Mouse (Mus musculus) right cerebral cortex, adult 18-20 months (tissue): ENCODE measurements around the gene Tmem191c.

ENCODE experiments used
- DNase-seq: peaks from one replicate; pipeline ENCODE4 v3.0.0; 2022; ENCODE audit warnings: mixed read lengths

The Tmem191c gene

GRCm38 (mm10) chr16:17267937-17268336 is 7.9 kb upstream of the Tmem191c start:
- DNase-seq: no peak

- DNase-seq: no peak
Observed at GRCm38 (mm10) chr16:17269872-17270271, 6.0 kb upstream of the Tmem191c start.

- DNase-seq: no peak
Observed at GRCm38 (mm10) chr16:17271124-17271523, 4.8 kb upstream of the Tmem191c start.

- DNase-seq: no peak
Observed at GRCm38 (mm10) chr16:17271856-17272255, 4.0 kb upstream of the Tmem191c start.

- DNase-seq: peak; percentile 95
Observed at GRCm38 (mm10) chr16:17276164-17277151, 581 bp downstream of the Tmem191c start.

GRCm38 (mm10) chr16:17277342-17278211 is 1.7 kb downstream of the Tmem191c start:
- DNase-seq: peak; percentile 83

- no peak for DNase-seq
Observed at GRCm38 (mm10) chr16:17280471-17280870, 4.6 kb downstream of the Tmem191c start.

- DNase-seq: no peak
Observed at GRCm38 (mm10) chr16:17283151-17283550, 7.3 kb downstream of the Tmem191c start.

- DNase-seq: no peak
Observed at GRCm38 (mm10) chr16:17287103-17287502, 11.2 kb downstream of the Tmem191c start.

GRCm38 (mm10) chr16:17291016-17291415 is 15.1 kb downstream of the Tmem191c start:
- no peak for DNase-seq

- DNase-seq: no peak
Observed at GRCm38 (mm10) chr16:17292751-17293150, 16.9 kb downstream of the Tmem191c start.

GRCm38 (mm10) chr16:17300818-17301217 is 24.9 kb downstream of the Tmem191c start:
- no peak for DNase-seq

- no peak for DNase-seq
Observed at GRCm38 (mm10) chr16:17303521-17304245, 27.8 kb downstream of the Tmem191c start.

GRCm38 (mm10) chr16:17307461-17307860 is 31.6 kb downstream of the Tmem191c start:
- no peak for DNase-seq

- no peak for DNase-seq
Observed at GRCm38 (mm10) chr16:17309036-17309435, 33.2 kb downstream of the Tmem191c start.

- no peak for DNase-seq
Observed at GRCm38 (mm10) chr16:17312531-17312930, 36.7 kb downstream of the Tmem191c start.

- DNase-seq: no peak
Observed at GRCm38 (mm10) chr16:17316554-17316953, 40.7 kb downstream of the Tmem191c start.

- DNase-seq: no peak
Observed at GRCm38 (mm10) chr16:17321481-17321880, 45.6 kb downstream of the Tmem191c start.

GRCm38 (mm10) chr16:17324745-17325144 is 48.9 kb downstream of the Tmem191c start:
- no peak for DNase-seq

- DNase-seq: no peak
Observed at GRCm38 (mm10) chr16:17326064-17326463, 50.2 kb downstream of the Tmem191c start.

GRCm38 (mm10) chr16:17329848-17330570 is 54.1 kb downstream of the Tmem191c start:
- DNase-seq: peak; percentile 59

- no peak for DNase-seq
Observed at GRCm38 (mm10) chr16:17331116-17331515, 55.2 kb downstream of the Tmem191c start, which contains the start of gene Serpind1. Gene Serpind1 (plus strand): TSS chr16:17331371.
